Mouse (Mus musculus): ENCODE results near the gene Dnhd1.

DNA sequence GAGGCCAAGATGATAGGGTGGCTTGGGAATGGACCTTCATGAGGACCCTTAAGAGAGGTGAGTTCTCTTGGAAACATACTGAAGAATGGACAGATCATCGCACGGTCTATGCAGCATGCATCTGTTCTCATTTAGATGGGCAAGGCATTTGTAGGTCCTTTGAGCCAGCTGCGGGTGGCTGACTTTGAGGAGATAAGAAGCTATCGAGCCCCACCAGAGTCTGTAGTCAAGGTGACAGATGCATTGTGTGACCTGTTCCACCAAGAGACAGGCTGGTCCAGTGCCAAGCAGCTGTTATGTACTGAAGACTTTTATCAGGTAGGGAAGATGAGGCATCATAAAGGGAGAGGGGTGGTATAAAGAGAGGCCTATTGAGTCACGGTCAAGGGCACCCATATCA lies 58.1 kb downstream of the Dnhd1 start:
- TF ChIP-seq CTCF (IDR thresholded peaks at IDR 0.05; ENCODE audit: borderline replicate concordance, insufficient read depth, low read depth, low read length) (no peak), POLR2A (IDR thresholded peaks at IDR 0.05; ENCODE audit: borderline replicate concordance, insufficient read depth, low read length) (no peak)
